Mouse (Mus musculus): ENCODE measurements around the gene Adar. TPM values are rescaled to one million over a fixed set of nuclear protein-coding genes. Genes with fewer than 3 reads are reported as not detected.

Gene Adar
- polyA plus RNA-seq, 1 experiment from 2014 or later = 20.4 TPM

DNA sequence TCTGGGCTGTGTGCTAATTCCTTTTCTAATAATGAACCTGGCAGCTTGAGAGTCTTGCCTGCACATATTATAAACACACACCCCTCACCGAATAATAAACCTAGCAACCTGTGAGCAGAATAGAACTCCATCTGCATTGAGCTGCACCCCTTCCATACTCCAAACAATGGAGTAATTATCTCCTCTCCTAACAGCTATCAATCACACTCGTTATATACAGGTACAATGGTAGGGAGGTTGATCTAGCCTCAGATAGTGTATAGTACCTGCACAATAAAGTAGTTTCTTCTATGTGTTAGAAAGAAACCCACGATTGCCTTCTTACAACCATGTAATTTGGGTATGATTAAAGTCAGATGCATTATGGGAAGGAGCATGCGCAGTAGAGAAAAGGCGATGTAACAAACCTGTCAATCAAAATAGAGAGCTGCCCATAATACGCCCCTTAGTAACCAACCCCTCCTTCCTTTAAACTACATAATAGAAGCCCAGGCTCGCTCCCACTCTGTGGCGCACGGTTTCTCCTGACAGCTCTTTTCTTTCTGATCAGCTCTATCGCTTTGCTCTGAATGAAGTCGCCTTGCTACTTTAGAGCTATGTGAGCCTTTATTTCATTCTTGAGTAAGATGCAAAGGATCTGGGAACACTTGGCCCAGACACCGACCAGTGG, 18.5 kb upstream of the Adar start:
- no peak overlapping the region for H3K4me3 ChIP-seq (ENCODE audit: low read depth, low read length)
- 33% methylated on average over 12 of the region's 12 CpGs for WGBS
- peak; percentile 93 for ATAC-seq
- H3K4me2 ChIP-seq (ENCODE audit: low read length) = peak overlapping the region; percentile 14; the same call in 1 of the 2 replicates
- 0 out of 2 replicates have a peak overlapping the region, but pooled peaks have one; percentile 21 for H3K27ac ChIP-seq (ENCODE audit: low read depth, low read length)
- no peak overlapping the region for H3K9ac ChIP-seq (ENCODE audit: low read length)
- H3K9me3 ChIP-seq (replicated peaks; ENCODE audit: control insufficient read depth, low read length) = no peaks in the 10 kb centered on the region
- no peaks in the 10 kb centered on the region for H3K4me1 ChIP-seq (ENCODE audit: control insufficient read depth, insufficient read depth, low read length)
- H3K27me3 ChIP-seq (replicated peaks; ENCODE audit: control insufficient read depth, insufficient read depth, low read length) = no peaks in the 10 kb centered on the region
- DNase-seq (ENCODE audit: low spot score) = peak; percentile 85
- H3K36me3 ChIP-seq (ENCODE audit: control insufficient read depth, insufficient read depth, low read length) = no peaks in the 10 kb centered on the region

DNA sequence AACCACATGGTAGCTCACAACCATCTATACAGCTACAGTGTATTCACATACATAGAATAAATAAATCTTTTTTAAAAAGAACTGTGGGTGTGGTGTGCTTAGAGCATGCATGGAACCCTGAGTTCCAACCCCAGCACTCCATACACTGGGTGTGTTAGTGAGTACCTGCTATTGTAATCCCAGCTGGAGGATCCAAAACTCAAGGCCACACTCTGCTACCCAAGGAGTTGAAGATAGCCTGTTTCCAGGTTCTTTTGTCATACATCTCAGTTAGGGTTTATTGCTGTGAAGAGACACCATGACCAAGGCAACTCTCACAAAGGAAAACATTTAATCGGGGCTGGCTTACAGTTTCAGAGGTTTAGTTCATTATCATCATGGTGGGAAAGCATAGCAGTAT, 15.9 kb upstream of the Adar start:
- DNase-seq (ENCODE audit: low spot score) (no peak), ATAC-seq (no peak)
- Histone ChIP-seq H3K9me3 (replicated peaks; ENCODE audit: control insufficient read depth, low read length) (no peaks in the 10 kb centered on the region), H3K4me2 (ENCODE audit: low read length) (no peak overlapping the region), H3K9ac (ENCODE audit: low read length) (no peak overlapping the region), H3K27me3 (replicated peaks; ENCODE audit: control insufficient read depth, insufficient read depth, low read length) (no peaks in the 10 kb centered on the region), H3K27ac (ENCODE audit: low read depth, low read length) (no peak overlapping the region), H3K4me1 (ENCODE audit: control insufficient read depth, insufficient read depth, low read length) (no peaks in the 10 kb centered on the region), H3K4me3 (ENCODE audit: low read depth, low read length) (no peak overlapping the region), H3K36me3 (ENCODE audit: control insufficient read depth, insufficient read depth, low read length) (no peaks in the 10 kb centered on the region)
- WGBS = 88% methylated on average over 1 of the region's 1 CpGs

DNA sequence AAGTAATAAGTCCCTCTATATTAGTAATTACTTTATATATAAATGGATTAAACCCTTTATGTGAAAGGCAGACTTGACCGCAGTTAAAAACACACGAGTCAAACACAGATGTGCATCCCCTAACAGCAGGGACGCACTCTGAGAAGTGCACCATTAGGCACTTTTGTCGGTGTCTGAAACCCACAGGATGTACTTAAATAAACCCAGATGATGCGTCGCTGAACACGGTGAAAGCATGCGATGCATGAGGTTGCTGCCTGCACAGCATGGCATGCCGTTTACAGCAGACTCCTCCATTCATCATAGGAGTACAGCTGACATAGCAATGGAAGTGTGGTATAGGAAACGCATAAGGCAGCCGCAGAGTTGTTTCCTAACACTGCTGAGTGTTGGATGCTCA, 14.4 kb upstream of the Adar start:
- Histone ChIP-seq H3K9ac (ENCODE audit: low read length) (no peak overlapping the region), H3K4me1 (ENCODE audit: control insufficient read depth, insufficient read depth, low read length) (no peaks in the 10 kb centered on the region), H3K27me3 (replicated peaks; ENCODE audit: control insufficient read depth, insufficient read depth, low read length) (no peaks in the 10 kb centered on the region), H3K9me3 (replicated peaks; ENCODE audit: control insufficient read depth, low read length) (no peaks in the 10 kb centered on the region), H3K4me3 (ENCODE audit: low read depth, low read length) (no peak overlapping the region), H3K27ac (ENCODE audit: low read depth, low read length) (no peak overlapping the region), H3K4me2 (ENCODE audit: low read length) (no peak overlapping the region), H3K36me3 (ENCODE audit: control insufficient read depth, insufficient read depth, low read length) (no peaks in the 10 kb centered on the region)
- no peak for ATAC-seq
- DNase-seq (ENCODE audit: low spot score) = no peak
- WGBS = 63% methylated on average over 11 of the region's 11 CpGs

DNA sequence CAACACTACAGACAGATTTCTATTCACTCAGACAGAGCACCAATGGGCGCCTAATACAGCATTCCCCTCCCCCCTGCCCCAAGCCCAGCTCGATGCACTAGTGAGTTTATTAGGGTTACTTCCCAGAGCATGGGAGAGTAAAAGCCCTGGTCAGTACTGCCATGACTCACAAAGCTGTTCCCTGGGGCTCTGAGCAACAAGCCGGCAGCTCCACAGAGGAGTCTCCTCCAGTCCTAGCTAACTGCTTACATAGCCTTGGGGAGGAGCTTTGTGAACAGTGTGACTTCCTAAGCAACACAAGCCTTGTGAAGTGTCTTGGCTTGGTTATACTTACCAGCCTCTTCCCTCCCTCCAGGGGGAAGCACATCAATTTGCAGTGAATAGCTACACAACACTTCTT, 11.2 kb upstream of the Adar start:
- WGBS = 38% methylated on average over 3 of the region's 3 CpGs
- no peaks in the 10 kb centered on the region for H3K4me1 ChIP-seq (ENCODE audit: control insufficient read depth, insufficient read depth, low read length)
- no peak overlapping the region for H3K27ac ChIP-seq (ENCODE audit: low read depth, low read length)
- H3K9ac ChIP-seq (ENCODE audit: low read length) = no peak overlapping the region
- H3K9me3 ChIP-seq (replicated peaks; ENCODE audit: control insufficient read depth, low read length) = no peaks in the 10 kb centered on the region
- no peak for ATAC-seq
- no peaks in the 10 kb centered on the region for H3K36me3 ChIP-seq (ENCODE audit: control insufficient read depth, insufficient read depth, low read length)
- no peak overlapping the region for H3K4me2 ChIP-seq (ENCODE audit: low read length)
- H3K4me3 ChIP-seq (ENCODE audit: low read depth, low read length) = no peak overlapping the region
- no peak for DNase-seq (ENCODE audit: low spot score)
- no peaks in the 10 kb centered on the region for H3K27me3 ChIP-seq (replicated peaks; ENCODE audit: control insufficient read depth, insufficient read depth, low read length)

DNA sequence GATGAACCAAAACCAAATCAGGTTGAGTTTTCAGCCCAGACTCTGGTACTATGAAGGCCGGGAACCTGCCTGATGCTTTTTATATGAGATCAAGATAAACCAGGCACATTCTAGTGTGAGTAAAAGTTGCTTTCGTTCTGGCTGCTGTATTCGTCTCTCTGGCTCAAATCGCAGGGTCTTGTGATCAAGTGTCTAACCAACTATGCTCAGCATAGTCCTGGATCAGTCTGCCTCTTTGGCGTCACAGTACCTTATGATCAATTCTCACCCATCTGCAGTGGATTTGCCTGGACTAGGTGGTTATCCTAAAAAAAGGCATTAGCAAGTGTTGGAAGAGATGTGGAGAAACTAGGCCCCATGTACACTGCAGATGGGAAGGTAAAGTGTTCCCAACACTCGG, 10.8 kb upstream of the Adar start:
- Histone ChIP-seq H3K27ac (ENCODE audit: low read depth, low read length) (no peak overlapping the region), H3K4me3 (ENCODE audit: low read depth, low read length) (no peak overlapping the region), H3K9me3 (replicated peaks; ENCODE audit: control insufficient read depth, low read length) (no peaks in the 10 kb centered on the region), H3K27me3 (replicated peaks; ENCODE audit: control insufficient read depth, insufficient read depth, low read length) (no peaks in the 10 kb centered on the region), H3K4me1 (ENCODE audit: control insufficient read depth, insufficient read depth, low read length) (no peaks in the 10 kb centered on the region), H3K4me2 (ENCODE audit: low read length) (no peak overlapping the region), H3K36me3 (ENCODE audit: control insufficient read depth, insufficient read depth, low read length) (no peaks in the 10 kb centered on the region), H3K9ac (ENCODE audit: low read length) (no peak overlapping the region)
- ATAC-seq = no peak
- DNase-seq (ENCODE audit: low spot score) = no peak
- 85% methylated on average over 6 of the region's 6 CpGs for WGBS

DNA sequence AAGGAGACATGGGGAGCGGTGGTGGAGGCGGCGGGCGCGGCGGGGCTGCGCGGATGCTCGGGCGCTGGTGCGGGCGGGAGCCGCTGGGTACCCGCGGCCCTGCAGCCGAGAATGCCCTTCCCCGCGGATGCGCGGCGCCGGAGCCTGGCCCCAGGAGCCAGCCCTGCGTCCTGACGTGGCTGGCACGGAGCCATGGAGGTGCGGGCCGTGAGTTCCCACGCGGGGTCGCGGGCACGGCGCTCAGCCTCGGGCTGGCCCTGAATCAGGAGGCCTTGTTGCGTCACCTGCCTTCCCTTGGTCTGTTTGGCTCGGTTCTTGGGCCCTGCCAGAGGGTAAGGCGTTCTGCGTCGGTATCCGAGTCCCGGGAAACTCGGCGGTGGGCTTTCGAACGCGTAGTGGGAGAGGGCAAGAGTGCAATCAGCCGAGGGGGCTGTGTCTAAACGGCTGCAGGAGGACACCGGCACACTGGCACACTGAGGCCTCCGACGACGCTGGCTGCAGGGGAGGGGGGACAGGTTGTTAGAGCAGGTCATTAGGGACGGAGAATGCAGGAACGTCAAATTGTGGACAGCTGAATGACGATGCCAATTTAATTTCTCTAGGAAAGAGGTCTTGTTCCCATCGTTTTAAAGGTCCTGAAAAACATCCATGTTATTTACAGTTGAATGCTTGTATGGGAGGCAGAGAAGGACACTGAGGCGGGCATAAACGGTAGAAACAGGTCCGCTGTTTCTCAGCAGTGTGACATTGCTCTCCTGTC, 565 bp downstream of the Adar start:
- WGBS = 2% methylated on average over 46 of the region's 59 CpGs
- H3K4me2 ChIP-seq (ENCODE audit: low read length) = peak overlapping the region; percentile 88
- peak; percentile 36 for DNase-seq (ENCODE audit: low spot score)
- H3K27me3 ChIP-seq (replicated peaks; ENCODE audit: control insufficient read depth, insufficient read depth, low read length) = no peaks in the 10 kb centered on the region
- H3K9me3 ChIP-seq (replicated peaks; ENCODE audit: control insufficient read depth, low read length) = no peaks in the 10 kb centered on the region
- ATAC-seq = peak; percentile 80
- peak overlapping the region; percentile 95 for H3K4me3 ChIP-seq (ENCODE audit: low read depth, low read length)
- H3K4me1 ChIP-seq (ENCODE audit: control insufficient read depth, insufficient read depth, low read length) = peaks cover 6% of the 10 kb centered on the region
- 0 out of 2 replicates have a peak, but pooled peaks cover 4% of the 10 kb centered on the region for H3K36me3 ChIP-seq (ENCODE audit: control insufficient read depth, insufficient read depth, low read length)
- peak overlapping the region; percentile 87 for H3K27ac ChIP-seq (ENCODE audit: low read depth, low read length)
- H3K9ac ChIP-seq (ENCODE audit: low read length) = peak overlapping the region; percentile 95

DNA sequence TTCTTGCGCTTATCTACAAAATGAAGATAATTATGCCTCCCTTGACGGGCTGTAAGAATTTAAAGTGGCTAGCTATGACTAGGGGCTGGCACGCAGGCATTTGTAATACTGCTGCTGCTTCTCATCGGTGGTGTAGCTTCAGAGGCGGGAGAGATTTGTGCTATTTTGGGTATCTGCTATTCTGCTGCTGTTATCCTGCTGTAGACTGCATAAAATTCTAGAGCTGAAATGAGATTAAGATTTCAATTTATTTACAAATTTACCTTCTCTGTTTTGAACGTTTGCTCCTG, 1.1 kb downstream of the Adar start:
- peak overlapping the region; percentile 88 for H3K4me2 ChIP-seq (ENCODE audit: low read length)
- no peaks in the 10 kb centered on the region for H3K9me3 ChIP-seq (replicated peaks; ENCODE audit: control insufficient read depth, low read length)
- no peaks in the 10 kb centered on the region for H3K27me3 ChIP-seq (replicated peaks; ENCODE audit: control insufficient read depth, insufficient read depth, low read length)
- DNase-seq (ENCODE audit: low spot score) (peak; percentile 32), ATAC-seq (no peak)
- WGBS = 48% methylated on average over 6 of the region's 6 CpGs
- H3K4me1 ChIP-seq (ENCODE audit: control insufficient read depth, insufficient read depth, low read length) = peaks cover 6% of the 10 kb centered on the region
- no peak overlapping the region for H3K27ac ChIP-seq (ENCODE audit: low read depth, low read length)
- peak overlapping the region; percentile 95 for H3K9ac ChIP-seq (ENCODE audit: low read length)
- H3K4me3 ChIP-seq (ENCODE audit: low read depth, low read length) = peak overlapping the region; percentile 95
- H3K36me3 ChIP-seq (ENCODE audit: control insufficient read depth, insufficient read depth, low read length) = 0 out of 2 replicates have a peak, but pooled peaks cover 4% of the 10 kb centered on the region

DNA sequence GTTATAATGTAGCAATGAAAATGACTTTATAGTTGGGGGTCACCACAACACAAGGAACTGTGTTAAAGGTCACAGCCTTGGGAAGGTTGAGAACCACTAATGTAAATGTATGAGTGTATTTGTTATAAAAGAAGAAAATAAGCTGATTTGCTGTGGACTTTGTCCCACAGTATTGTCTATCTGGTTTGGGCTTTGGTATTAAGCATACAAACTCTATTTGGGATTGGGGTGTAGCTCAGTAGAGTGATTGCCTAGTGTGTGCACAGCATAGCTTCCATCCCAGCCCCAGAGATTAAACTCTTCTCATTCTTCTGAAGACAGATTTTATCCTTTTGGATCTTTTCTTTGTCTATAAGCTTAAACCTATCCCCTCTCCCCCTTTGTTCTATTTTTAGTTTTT, 7.2 kb downstream of the Adar start:
- Histone ChIP-seq H3K9ac (ENCODE audit: low read length) (no peak overlapping the region), H3K4me2 (ENCODE audit: low read length) (no peak overlapping the region), H3K36me3 (ENCODE audit: control insufficient read depth, insufficient read depth, low read length) (0 out of 2 replicates have a peak, but pooled peaks cover 4% of the 10 kb centered on the region), H3K9me3 (replicated peaks; ENCODE audit: control insufficient read depth, low read length) (no peaks in the 10 kb centered on the region), H3K27me3 (replicated peaks; ENCODE audit: control insufficient read depth, insufficient read depth, low read length) (no peaks in the 10 kb centered on the region), H3K27ac (ENCODE audit: low read depth, low read length) (no peak overlapping the region), H3K4me3 (ENCODE audit: low read depth, low read length) (no peak overlapping the region), H3K4me1 (ENCODE audit: control insufficient read depth, insufficient read depth, low read length) (0 out of 2 replicates have a peak, but pooled peaks cover 3% of the 10 kb centered on the region)
- no peak for DNase-seq (ENCODE audit: low spot score)
- no peak for ATAC-seq

DNA sequence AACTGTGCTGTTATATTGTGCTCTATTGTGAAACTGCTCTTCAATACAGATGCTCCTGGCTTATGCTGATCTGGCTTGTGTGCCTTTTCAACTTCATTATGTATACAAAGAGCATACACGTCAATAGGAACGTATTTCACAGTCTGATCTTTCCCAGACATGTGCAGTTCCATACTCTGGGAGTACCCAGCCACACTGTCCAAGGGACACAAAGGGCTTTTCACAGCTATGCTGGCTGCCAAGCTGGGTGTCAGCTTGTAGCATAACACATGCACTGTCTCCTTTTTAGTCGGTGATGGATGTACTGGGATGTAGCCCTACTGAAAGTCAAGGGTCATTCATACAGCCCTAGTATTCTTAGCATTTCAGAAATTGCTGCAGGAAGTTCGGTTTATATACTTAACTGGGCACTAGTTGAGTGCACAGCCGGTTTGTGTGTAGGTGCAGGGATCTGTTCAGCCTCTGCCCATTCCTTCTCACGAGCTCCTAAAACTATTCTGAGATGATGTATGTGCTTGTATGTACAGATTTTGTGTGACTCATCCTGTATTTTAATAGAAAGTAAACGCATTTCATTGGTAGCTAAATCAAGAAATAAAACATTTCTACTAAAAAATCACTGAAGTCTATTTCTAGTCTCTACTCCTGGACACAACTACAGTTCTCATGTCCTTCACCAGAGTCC, 8.7 kb downstream of the Adar start:
- Histone ChIP-seq H3K36me3 (ENCODE audit: control insufficient read depth, insufficient read depth, low read length) (no peaks in the 10 kb centered on the region), H3K9me3 (replicated peaks; ENCODE audit: control insufficient read depth, low read length) (no peaks in the 10 kb centered on the region), H3K4me1 (ENCODE audit: control insufficient read depth, insufficient read depth, low read length) (0 out of 2 replicates have a peak, but pooled peaks cover 3% of the 10 kb centered on the region), H3K27ac (ENCODE audit: low read depth, low read length) (no peak overlapping the region), H3K9ac (ENCODE audit: low read length) (no peak overlapping the region), H3K4me3 (ENCODE audit: low read depth, low read length) (no peak overlapping the region), H3K27me3 (replicated peaks; ENCODE audit: control insufficient read depth, insufficient read depth, low read length) (no peaks in the 10 kb centered on the region), H3K4me2 (ENCODE audit: low read length) (no peak overlapping the region)
- no peak for ATAC-seq
- 66% methylated on average over 7 of the region's 7 CpGs for WGBS
- peak; percentile 29 for DNase-seq (ENCODE audit: low spot score)
